Mouse (Mus musculus) megakaryocyte, embryonic 14.5 days (primary cell): Measurements from ENCODE around the gene Sgip1.

Source experiments
- FLI1 ChIP-seq: IDR thresholded peaks from 2 replicates; pipeline ENCODE4 v1.6.1; 2012; ENCODE audit warnings: low read length, inconsistent platforms, mixed read lengths
- GATA1 ChIP-seq: IDR thresholded peaks from 3 replicates; pipeline ENCODE4 v1.6.1; 2012; ENCODE audit warnings: mixed read lengths, low read length, inconsistent platforms, borderline replicate concordance

- no peak for TF ChIP-seq GATA1
- TF ChIP-seq FLI1 = no peak
Measured at GRCm38 (mm10) chr4:102719951-102720350, 21.1 kb upstream of the Sgip1 start.
